Mouse (Mus musculus) layer of hippocampus, adult 8-10 months (tissue): ENCODE measurements around the gene Dnttip2. TPM values are rescaled to one million over a fixed set of nuclear protein-coding genes. Genes with fewer than 3 reads are reported as not detected.
"Not testable (repeated sequence)": the region's sequence is repeated elsewhere in the genome, so short reads cannot be mapped to it uniquely, and the experiment has no call there.

Experiments used
- DNase-seq, 2 experiments: peaks; one replicate each; pipeline ENCODE4 v3.0.0; 2022; ENCODE audit warnings: low spot score in 2 of 2
- total RNA-seq, 4 experiments: library from RNA; stranded (reverse); gene quantifications; 2 replicates each; pipeline ENCODE4 v1.2.4; 2022

Dnttip2 gene
- total RNA-seq, 4 experiments from 2014 or later, result 29.5 to 32.2 (median 31.1) TPM

- DNase-seq, result not testable (repeated sequence)
These were observed 15.2 kb downstream of the Dnttip2 start for GRCm38 (mm10) chr3:122289344-122289743.

DNA sequence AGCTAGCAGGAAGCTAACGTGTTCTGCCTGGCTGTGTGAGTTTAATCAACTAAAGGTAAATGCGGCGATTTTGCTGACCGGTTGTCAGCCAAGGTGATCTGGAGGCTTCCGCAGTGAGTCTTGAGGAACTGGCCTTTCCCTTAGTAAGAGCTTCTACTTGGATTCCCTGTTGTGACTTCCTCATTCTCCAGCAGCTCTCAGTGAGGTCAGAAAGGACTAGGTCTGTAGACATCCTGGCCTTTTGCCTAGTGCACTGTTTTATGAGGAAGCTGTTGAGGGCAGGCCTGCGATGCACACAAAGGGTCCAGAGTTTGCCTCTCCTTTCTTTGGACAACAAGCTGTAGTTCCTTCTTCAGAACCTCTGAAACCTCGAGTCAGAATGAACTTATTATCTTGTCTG is 16.5 kb downstream of the Dnttip2 start:
- DNase-seq, result no peak

- no peak for DNase-seq
These were observed 17.6 kb downstream of the Dnttip2 start for GRCm38 (mm10) chr3:122291828-122292227.

DNA sequence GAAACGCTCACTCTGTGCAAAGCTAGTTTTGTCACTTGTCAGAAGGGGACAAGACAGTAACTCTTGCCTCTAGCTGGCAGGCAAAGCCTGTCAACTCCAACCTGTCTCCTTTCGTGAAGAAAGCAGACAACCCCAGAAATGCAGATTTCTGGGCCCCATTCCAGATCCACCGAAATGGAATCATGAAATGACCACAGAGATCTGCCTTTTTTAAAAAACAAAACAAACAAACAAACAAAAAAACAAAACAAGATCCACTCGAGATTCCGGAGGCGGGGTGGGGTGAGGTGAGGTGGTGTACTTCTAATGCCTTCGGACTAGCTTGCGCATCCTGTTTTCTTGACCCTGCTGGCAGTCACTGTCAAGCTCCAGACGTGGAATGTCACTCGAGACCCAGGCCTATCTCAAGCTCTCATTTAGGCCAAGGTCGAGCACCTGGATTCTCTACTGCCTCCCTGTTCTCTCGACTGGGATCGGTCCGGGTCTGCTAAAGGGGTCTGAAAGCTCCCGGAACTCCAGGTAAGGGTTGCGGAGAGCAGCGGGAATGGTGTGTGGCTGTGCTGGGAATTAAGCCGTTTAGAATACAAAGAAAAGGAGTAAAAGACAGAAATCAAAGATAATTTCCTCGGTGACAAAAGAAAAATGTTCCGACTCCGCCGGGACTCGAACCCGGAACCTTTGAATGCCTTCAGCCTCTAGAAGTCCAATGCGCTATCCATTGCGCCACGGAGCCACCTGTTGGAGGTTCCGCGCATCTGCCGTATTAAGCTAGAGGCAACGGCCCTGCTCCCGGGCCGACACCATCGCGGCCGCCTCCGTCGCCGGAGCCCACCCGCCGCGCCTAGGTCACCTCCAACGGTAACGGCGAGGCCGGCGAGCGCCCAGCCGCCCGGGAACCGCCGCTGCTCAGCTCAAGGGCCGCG is 18.4 kb downstream of the Dnttip2 start:
- peak; percentile 80 to 95 for DNase-seq

GRCm38 (mm10) chr3:122293223-122293953 is 19.2 kb downstream of the Dnttip2 start:
- DNase-seq, result peak in 1 of 2 experiments; percentile 68

- peak; percentile 94 for DNase-seq
These were observed 20.0 kb downstream of the Dnttip2 start, which contains the start of gene Bcar3 for GRCm38 (mm10) chr3:122293954-122294850. Gene Bcar3, plus strand, starts transcription at chr3:122294136.

- DNase-seq, result no peak
These were observed 21.3 kb downstream of the Dnttip2 start for GRCm38 (mm10) chr3:122295511-122295910.

DNA sequence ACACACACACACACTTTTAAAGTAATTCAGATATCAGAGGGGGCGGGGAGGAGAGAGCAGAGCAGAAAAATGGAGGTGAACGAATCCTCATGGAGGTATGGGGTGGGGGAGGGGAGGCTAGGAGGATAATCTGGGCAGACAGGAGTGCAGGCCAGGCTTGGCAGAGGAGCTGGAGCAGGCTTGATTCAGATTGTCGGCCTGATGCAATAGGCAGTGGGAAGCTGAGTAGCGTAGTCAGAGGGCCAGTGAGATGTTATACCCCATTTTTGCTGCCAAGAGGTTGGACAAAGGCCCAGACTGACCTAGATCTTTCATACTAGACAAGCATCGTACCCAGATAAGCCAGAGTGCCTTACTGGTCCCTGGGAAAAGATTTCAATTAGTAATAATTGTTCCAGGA is 22.8 kb downstream of the Dnttip2 start:
- no peak for DNase-seq

DNA sequence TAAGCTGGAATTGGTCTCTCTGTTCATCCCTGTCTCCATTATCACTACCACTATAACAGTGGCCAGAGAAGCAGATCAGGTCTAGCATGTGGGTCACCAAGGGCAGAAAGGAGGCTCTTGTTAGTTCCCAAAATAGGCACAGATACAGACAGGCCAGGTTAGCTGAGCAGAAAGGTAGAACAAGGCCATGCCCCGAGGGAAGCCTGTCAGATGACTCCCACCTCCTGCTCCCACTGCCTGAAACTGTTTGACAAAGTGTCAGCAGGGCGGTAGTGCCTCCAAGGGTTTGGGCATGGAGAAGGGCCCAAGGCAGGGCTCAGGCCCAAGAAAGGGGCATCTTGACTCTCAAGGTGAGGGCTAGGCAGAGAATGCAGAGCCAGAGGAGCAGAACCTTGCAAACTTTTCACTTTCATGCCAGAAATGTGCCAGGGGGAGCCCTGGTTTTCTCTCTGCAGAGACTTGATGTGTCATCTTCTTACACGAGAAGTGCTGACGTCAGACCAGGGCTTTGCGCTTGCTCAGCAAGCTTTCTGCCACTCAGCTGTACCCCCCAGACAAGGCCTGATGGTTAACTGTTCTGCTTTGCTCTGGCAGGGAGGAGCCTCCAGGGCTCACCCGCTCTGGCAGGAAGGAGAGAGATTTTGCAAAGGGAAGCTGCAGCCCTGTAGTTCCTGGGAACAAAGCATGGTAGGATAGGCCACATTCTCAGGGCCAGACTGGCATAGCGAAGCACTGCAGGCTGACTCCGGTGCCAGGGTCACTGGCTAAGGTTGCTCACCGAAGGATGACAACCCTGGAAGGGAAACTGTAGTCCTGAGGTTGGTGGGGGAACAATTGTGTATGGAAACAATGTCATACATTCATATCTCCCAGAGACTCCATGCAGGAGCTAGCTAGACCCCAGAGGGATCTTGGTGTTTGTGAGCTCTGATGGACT is 27.1 kb downstream of the Dnttip2 start:
- DNase-seq, result peak; percentile 67 to 73

DNA sequence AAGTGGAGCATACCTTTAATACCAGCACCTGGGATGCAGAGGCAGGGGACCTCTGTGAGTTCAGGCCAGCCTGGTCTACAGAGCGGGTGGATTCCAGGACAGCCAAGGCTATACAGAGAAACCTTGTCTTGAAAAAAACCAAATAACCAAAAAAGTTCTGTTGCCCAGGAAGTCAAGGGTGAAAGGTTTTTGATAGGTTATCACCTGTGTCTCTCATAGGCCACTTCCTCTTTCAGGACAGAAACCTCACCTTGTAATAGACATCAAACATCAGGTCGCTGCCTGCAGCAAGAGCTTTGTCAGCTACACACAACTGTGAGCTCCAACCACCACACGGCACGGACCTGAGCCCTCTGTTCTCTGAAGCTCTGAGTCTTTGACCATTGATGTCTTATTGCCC is 30.4 kb downstream of the Dnttip2 start:
- DNase-seq, result no peak

- no peak for DNase-seq
These were observed 33.9 kb downstream of the Dnttip2 start for GRCm38 (mm10) chr3:122307894-122308671.

DNA sequence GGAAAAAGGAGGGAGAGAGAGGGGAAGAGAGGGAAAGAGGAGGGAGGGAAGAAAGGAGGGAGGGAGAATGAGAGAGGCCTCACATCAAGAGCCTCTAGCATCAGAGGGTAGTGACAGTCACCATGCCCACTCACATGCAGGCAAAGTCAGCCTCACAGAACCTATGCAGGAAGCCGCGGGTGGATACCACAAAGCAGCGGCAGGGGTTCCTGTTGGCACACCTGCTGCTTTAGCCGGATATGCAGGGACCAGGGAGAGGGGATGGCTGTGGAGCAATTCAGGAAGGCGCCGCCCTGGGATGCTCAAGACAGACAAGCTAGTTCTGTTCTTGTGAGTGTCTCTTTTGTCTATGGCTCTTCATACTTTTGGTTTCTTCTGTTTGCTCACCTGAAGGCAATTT is 34.8 kb downstream of the Dnttip2 start:
- DNase-seq, result no peak

DNA sequence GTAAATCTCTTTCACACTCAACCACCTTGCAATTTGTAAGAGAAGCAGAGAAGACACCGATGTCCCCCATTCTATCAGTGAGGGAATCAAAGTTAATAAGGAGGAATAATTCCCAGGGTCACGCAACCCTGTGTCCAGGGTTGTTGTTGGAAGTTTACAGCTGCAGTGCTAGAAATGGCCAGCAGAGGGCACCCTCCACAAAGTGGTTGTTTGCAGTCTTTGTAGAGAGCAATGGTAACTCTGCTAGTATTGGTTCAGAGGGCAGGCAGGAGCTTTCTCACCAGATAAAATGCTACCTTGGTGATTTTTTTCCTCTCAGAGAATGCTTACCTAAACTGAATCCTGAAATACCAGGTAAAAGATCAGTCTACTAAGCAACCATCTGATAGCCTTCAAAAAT is 37.9 kb downstream of the Dnttip2 start:
- DNase-seq, result peak in 1 of 2 experiments; percentile 85

DNA sequence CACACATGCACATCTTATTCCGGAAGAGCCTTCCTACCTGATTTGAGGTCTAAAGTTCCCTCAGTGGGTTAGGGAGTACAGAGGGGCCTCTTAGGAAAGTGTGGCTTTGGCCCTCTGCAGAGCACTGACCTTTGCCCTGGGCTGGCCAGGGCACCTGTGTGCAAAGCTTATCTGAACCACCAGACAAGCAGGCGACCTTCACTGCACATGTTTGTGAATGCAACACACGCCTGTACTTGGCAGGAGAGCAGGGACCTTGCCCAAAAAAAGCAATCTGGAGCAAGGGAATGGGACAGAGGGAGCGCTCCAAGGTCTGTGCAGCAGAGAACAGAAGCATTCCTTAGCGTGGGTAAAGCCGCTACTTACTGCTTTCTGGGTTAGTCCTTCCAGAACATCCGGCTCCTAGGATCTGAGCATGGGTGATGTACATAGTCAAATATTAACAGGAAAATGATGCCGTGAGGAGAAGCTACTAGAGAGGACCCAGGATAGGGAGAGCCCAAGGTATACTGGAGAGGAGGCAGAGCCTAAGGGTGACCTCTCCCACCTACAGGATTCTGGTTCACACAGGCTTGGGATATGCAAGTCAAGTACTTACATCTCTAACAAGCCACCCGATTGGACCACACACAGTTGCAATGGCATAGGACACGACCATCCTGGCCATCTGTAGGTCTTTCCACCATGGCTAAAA is 38.9 kb downstream of the Dnttip2 start:
- no peak for DNase-seq

DNA sequence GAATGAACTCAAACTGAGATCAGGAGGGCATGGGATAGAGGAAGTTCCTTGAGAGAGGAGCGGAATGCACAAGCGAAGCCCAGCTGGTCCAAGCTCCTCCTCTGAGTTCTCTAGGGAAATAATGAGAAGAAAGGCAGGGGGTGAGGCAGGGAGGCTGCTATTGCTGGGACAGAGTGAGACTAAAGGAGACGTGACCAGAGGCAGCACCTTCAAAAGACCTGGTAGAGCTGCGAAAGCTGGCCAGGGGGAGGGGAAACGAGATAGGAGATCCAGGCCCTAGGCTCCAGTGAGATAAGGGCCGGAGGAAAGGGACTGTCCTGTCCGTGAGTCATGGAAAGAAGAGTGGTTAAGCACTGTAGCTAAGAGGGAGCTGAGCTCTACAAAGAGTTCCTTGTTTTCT is 39.7 kb downstream of the Dnttip2 start:
- DNase-seq, result no peak

GRCm38 (mm10) chr3:122316621-122317020 is 42.4 kb downstream of the Dnttip2 start:
- DNase-seq, result no peak

- DNase-seq, result no peak
These were observed 43.2 kb downstream of the Dnttip2 start for GRCm38 (mm10) chr3:122317339-122317738.

- no peak for DNase-seq
These were observed 48.0 kb downstream of the Dnttip2 start for GRCm38 (mm10) chr3:122322226-122322625.

DNA sequence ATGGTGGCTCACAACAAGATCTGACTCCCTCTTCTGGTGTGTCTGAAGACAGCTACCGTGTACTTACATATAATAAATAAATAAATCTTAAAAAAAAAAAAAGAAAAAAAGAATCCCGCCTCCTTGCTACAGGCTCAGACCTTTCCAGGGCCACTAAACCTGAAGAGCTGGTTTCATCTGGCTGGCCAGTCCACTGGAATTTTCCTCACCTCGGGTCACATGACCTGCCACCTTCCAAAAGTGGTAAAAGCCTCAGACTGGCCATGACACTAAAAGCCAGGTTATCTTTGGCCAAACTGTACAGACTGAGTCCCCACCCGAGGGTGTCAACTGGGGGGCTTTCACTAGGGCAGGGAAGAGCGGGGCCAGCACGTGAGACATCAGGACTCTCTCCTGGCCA is 49.7 kb downstream of the Dnttip2 start:
- no peak for DNase-seq
